Mouse (Mus musculus): Measurements from ENCODE around the gene Gm28710. TPM values are rescaled to one million over a fixed set of nuclear protein-coding genes. Genes with fewer than 3 reads are reported as not detected.

Gene Gm28710
- 0.07 and 0.24 TPM in 2 replicates for polyA plus RNA-seq (2015; fragmentation: Nextera tagmentation; extraction: Ambion mirVana)

DNA sequence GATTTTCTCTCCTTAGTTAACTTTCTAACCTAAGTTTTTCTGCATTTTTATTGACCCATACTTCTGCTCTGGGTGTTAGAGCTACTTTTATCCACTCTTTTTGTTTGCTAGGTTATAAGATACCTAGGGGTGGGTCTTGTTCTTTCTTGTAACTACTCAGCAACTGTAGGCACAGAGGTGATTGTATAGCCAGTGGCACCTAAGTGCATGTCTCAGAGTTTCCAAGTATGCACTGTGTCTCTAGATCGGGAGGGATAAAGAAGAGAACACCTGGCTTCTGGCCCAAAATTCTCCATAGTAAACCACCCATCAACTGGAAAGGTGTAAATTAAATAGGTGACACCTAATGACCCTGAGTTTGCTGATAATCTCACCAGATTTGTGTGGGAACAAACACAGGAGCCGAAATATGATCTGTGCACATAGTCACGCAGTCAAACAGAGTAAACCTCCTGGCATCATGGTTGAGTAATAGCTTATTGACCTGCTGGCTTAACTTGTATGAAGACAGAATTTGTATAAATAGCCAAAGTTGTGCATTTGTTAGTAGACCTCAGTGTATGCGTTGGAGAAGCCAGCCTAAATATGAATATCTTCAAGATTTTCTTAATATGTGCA lies at the start of gene Gm28710:
Gm28710 (plus strand) TSS at position 568 of the 618 bp plus-strand sequence.
- Histone ChIP-seq H3K9me3 (ENCODE audit: low read length) (no peaks in the 10 kb centered on the region), H3K4me3 (ENCODE audit: low read depth, low read length) (no peak within 1 kb of the TSS), H3K36me3 (ENCODE audit: insufficient read depth, low read length) (no peaks in the 10 kb centered on the region), H3K27ac (ENCODE audit: low read length) (no peak within 1 kb of the TSS), H3K4me2 (replicated peaks; ENCODE audit: low read depth, low read length) (no peak within 1 kb of the TSS), H3K9ac (replicated peaks; ENCODE audit: low read depth) (no peak within 1 kb of the TSS), H3K4me1 (ENCODE audit: insufficient read depth, low read depth, low read length) (no peaks in the 10 kb centered on the region), H3K27me3 (replicated peaks; ENCODE audit: insufficient read depth, low read length) (no peaks in the 10 kb centered on the region)
- no peak for TF ChIP-seq CTCF (IDR thresholded peaks at IDR 0.05)
- no peak for TF ChIP-seq EP300 (IDR thresholded peaks at IDR 0.05)
- 51% methylated on average over 4 of the region's 4 CpGs for WGBS
- no peak for DNase-seq (ENCODE audit: low spot score)
- no peak for ATAC-seq

DNA sequence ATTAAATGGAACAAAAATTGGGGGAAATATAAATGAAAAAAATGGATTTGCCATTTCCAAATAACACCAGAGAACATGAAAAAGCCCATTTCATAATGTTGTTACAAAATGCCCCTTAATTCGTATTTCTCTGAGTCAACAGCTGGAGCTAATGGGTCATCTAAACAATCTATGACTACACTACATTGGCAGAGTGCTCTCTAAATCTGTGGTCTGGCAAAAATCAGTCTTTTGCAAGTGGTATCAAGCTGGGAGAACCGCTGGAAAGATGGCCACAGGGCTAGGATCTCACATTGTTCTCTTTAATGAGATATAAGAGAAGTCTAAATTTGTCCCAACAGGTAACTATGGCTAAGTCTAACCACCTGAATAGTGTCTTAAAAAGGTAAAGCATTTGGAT lies 14.4 kb upstream of the Gm28710 start:
- WGBS, result 58% methylated on average over 2 of the region's 2 CpGs
- no peaks in the 10 kb centered on the region for H3K9me3 ChIP-seq (ENCODE audit: low read length)

DNA sequence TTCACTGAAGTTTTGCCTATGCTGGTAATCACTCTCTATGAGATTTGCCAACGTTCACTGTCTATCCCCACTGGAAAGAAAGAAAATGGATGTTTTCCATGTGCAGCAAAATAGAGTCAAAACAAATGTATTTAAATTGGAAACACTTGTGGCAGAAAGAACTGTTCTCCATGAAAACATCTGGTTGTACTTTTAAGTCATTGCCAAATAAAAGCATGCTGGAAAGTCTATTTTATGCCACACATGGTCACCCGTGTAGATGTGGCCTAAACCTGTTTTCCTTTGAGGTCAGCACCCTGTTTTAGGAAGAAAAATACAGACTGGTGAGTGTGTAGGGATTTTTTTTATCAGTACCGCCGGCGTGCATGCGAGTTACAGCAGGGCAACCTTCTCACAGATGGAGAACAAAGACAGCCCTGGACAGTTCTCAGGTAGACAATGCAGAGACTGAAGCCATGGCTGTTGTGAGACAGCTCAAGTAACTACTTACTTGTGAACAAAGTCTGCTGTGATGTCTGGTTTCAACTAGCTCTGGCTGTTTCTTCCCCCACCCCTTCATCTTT lies 12.9 kb upstream of the Gm28710 start:
- 78% methylated on average over 6 of the region's 6 CpGs for WGBS
- no peak for TF ChIP-seq CTCF (IDR thresholded peaks at IDR 0.05)
- no peak for TF ChIP-seq EP300 (IDR thresholded peaks at IDR 0.05)
- Histone ChIP-seq H3K4me3 (ENCODE audit: low read depth, low read length) (no peak overlapping the region), H3K4me2 (replicated peaks; ENCODE audit: low read depth, low read length) (no peak overlapping the region), H3K27ac (ENCODE audit: low read length) (no peak overlapping the region), H3K36me3 (ENCODE audit: insufficient read depth, low read length) (no peaks in the 10 kb centered on the region), H3K27me3 (replicated peaks; ENCODE audit: insufficient read depth, low read length) (no peaks in the 10 kb centered on the region), H3K9me3 (ENCODE audit: low read length) (no peaks in the 10 kb centered on the region), H3K4me1 (ENCODE audit: insufficient read depth, low read depth, low read length) (no peaks in the 10 kb centered on the region), H3K9ac (replicated peaks; ENCODE audit: low read depth) (no peak overlapping the region)
- ATAC-seq (no peak), DNase-seq (ENCODE audit: low spot score) (no peak)

More for the DNA sequence above, 14.4 kb upstream of the Gm28710 start:
- no peak for ATAC-seq
- no peaks in the 10 kb centered on the region for H3K4me1 ChIP-seq (ENCODE audit: insufficient read depth, low read depth, low read length)
- no peak overlapping the region for H3K27ac ChIP-seq (ENCODE audit: low read length)
- H3K4me2 ChIP-seq (replicated peaks; ENCODE audit: low read depth, low read length), result no peak overlapping the region
- TF ChIP-seq EP300 (IDR thresholded peaks at IDR 0.05) (no peak), CTCF (IDR thresholded peaks at IDR 0.05) (no peak)
- H3K9ac ChIP-seq (replicated peaks; ENCODE audit: low read depth), result no peak overlapping the region
- H3K36me3 ChIP-seq (ENCODE audit: insufficient read depth, low read length), result no peaks in the 10 kb centered on the region
- no peaks in the 10 kb centered on the region for H3K27me3 ChIP-seq (replicated peaks; ENCODE audit: insufficient read depth, low read length)
- no peak overlapping the region for H3K4me3 ChIP-seq (ENCODE audit: low read depth, low read length)
- no peak for DNase-seq (ENCODE audit: low spot score)

DNA sequence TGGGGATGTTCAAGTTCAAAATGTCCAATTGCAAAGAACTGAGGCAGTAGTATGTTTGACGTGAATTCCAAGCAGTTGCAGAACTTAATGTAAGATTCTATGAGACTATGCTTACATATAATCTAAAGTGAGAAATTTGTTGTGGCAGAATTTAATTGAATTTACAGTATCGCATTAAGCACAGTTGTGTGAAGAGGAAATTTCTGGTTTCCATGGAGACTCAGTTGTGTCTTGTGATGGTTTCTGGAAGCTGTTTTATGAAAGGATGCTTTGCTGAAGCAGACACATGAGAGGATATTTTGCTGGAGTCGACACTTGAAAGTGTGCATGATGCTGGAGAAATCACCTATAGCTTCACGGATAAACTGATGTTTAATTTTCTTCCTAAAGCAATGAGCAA lies 6.0 kb upstream of the Gm28710 start:
- WGBS, result 85% methylated on average over 4 of the region's 4 CpGs
- no peaks in the 10 kb centered on the region for H3K36me3 ChIP-seq (ENCODE audit: insufficient read depth, low read length)

DNA sequence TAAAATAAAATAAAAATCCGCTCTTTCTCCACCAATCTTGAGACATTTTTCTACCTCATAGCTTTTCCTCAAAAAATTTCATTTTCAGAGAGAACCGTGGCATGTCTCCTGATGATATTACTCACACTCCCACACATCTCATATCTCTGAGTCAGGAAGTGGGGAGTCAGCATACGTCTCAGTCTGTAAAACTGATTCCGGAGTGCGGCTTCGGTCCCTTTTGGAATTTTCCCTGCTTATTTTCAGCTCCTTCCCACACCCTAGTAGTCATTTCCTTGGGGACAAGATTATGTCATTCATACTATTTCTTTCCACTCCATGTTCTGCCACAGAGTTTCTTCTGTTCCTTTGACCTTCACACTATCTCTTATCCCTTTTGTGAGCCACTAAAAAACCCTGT lies 3.4 kb downstream of the Gm28710 start:
- H3K27ac ChIP-seq (ENCODE audit: low read length), result no peak overlapping the region
- no peaks in the 10 kb centered on the region for H3K9me3 ChIP-seq (ENCODE audit: low read length)
- H3K4me1 ChIP-seq (ENCODE audit: insufficient read depth, low read depth, low read length), result no peaks in the 10 kb centered on the region
- TF ChIP-seq CTCF (IDR thresholded peaks at IDR 0.05) (no peak), EP300 (IDR thresholded peaks at IDR 0.05) (no peak)
- H3K36me3 ChIP-seq (ENCODE audit: insufficient read depth, low read length), result no peaks in the 10 kb centered on the region
- DNase-seq (ENCODE audit: low spot score) (no peak), ATAC-seq (no peak)
- H3K9ac ChIP-seq (replicated peaks; ENCODE audit: low read depth), result no peak overlapping the region
- WGBS, result 75% methylated on average over 6 of the region's 6 CpGs
- H3K4me3 ChIP-seq (ENCODE audit: low read depth, low read length), result no peak overlapping the region
- H3K4me2 ChIP-seq (replicated peaks; ENCODE audit: low read depth, low read length), result no peak overlapping the region
- H3K27me3 ChIP-seq (replicated peaks; ENCODE audit: insufficient read depth, low read length), result no peaks in the 10 kb centered on the region

More for the DNA sequence above, 6.0 kb upstream of the Gm28710 start:
- no peaks in the 10 kb centered on the region for H3K27me3 ChIP-seq (replicated peaks; ENCODE audit: insufficient read depth, low read length)
- ATAC-seq, result no peak
- no peaks in the 10 kb centered on the region for H3K9me3 ChIP-seq (ENCODE audit: low read length)
- H3K4me2 ChIP-seq (replicated peaks; ENCODE audit: low read depth, low read length), result no peak overlapping the region
- no peaks in the 10 kb centered on the region for H3K4me1 ChIP-seq (ENCODE audit: insufficient read depth, low read depth, low read length)
- no peak overlapping the region for H3K27ac ChIP-seq (ENCODE audit: low read length)
- no peak for DNase-seq (ENCODE audit: low spot score)
- no peak overlapping the region for H3K9ac ChIP-seq (replicated peaks; ENCODE audit: low read depth)
- H3K4me3 ChIP-seq (ENCODE audit: low read depth, low read length), result no peak overlapping the region
- TF ChIP-seq CTCF (IDR thresholded peaks at IDR 0.05) (no peak), EP300 (IDR thresholded peaks at IDR 0.05) (no peak)

DNA sequence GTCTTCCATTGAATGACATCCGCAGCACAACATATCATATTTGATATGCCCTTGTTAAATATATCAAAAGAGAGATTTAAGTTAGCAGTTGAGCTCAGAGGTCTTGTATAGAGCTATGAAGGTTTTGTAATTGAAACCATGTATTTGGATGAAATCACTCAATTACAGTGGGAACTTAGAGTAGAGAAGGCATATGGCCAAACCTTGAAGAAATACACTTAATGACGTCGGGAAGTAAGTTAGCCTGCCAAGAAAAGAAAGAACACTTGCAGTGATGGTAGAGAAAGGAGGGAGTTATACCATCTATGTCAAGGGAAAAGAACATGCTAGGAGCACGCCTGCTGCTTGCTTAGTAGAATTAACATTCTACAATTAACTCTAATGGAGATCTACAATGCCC lies 11.1 kb downstream of the Gm28710 start:
- TF ChIP-seq CTCF (IDR thresholded peaks at IDR 0.05), result no peak
- TF ChIP-seq EP300 (IDR thresholded peaks at IDR 0.05), result no peak

More for the DNA sequence above, 11.1 kb downstream of the Gm28710 start:
- H3K27me3 ChIP-seq (replicated peaks; ENCODE audit: insufficient read depth, low read length), result no peaks in the 10 kb centered on the region
- H3K4me3 ChIP-seq (ENCODE audit: low read depth, low read length), result no peak overlapping the region
- no peaks in the 10 kb centered on the region for H3K4me1 ChIP-seq (ENCODE audit: insufficient read depth, low read depth, low read length)
- H3K27ac ChIP-seq (ENCODE audit: low read length), result no peak overlapping the region
- no peak overlapping the region for H3K9ac ChIP-seq (replicated peaks; ENCODE audit: low read depth)
- H3K36me3 ChIP-seq (ENCODE audit: insufficient read depth, low read length), result no peaks in the 10 kb centered on the region
- ATAC-seq (no peak), DNase-seq (ENCODE audit: low spot score) (peak; percentile 8)
- H3K9me3 ChIP-seq (ENCODE audit: low read length), result no peaks in the 10 kb centered on the region
- no peak overlapping the region for H3K4me2 ChIP-seq (replicated peaks; ENCODE audit: low read depth, low read length)
- 75% methylated on average over 4 of the region's 4 CpGs for WGBS
